ENCODE assay signal across 11 mouse cellular contexts in genomic region chr5:38388420-38388823, GRCm38 (mm10).
DNase-seq lines count a peak whose midpoint lies in the region; ATAC-seq and TF ChIP-seq lines count a peak whose summit lies in the region.
"Had no signal": no experiment of that assay in that cellular context is flagged by ENCODE, and none has a peak within 500 bp of the region (broad histone marks: within the 10 kb centered on the region; RNA-seq: fewer than 3 reads in every experiment).

No protein-coding gene starts in this region.

- peak overlapping the region; percentile 61; the same call in 1 of the 2 replicates for H3K27ac ChIP-seq in midbrain, embryonic 10.5 days (replicated peaks)
- no peak overlapping the region; the same call in 1 of the 2 replicates for H3K27ac ChIP-seq in midbrain, embryonic 15.5 days
- no peak overlapping the region for H3K27ac ChIP-seq in forebrain, postnatal 0 days (ENCODE audit: low read depth, low read length)
- H3K27ac ChIP-seq in neural tube, embryonic 14.5 days (ENCODE audit: low read depth, low read length): no peak overlapping the region
- H3K27ac ChIP-seq: embryonic facial prominence, embryonic 12.5 days; heart, adult 2 months had no signal

- no peak for TF ChIP-seq CTCF in forebrain, postnatal 0 days (IDR thresholded peaks at IDR 0.05; ENCODE audit: low read depth)

- H3K4me3 ChIP-seq in midbrain, embryonic 10.5 days: no peak overlapping the region
- no peak overlapping the region for H3K4me3 ChIP-seq in midbrain, embryonic 15.5 days
- H3K4me3 ChIP-seq in forebrain, postnatal 0 days (ENCODE audit: low read depth, low read length): no peak overlapping the region
- H3K4me3 ChIP-seq in neural tube, embryonic 14.5 days (ENCODE audit: low read depth, low read length): no peak overlapping the region
- H3K4me3 ChIP-seq: embryonic facial prominence, embryonic 12.5 days; heart, adult 2 months had no signal

- peaks cover 47% of the 10 kb centered on the region for H3K4me1 ChIP-seq in midbrain, embryonic 10.5 days
- H3K4me1 ChIP-seq in midbrain, embryonic 15.5 days: peaks cover 19% of the 10 kb centered on the region
- peaks cover 14% of the 10 kb centered on the region for H3K4me1 ChIP-seq in forebrain, postnatal 0 days (ENCODE audit: insufficient read depth)
- H3K4me1 ChIP-seq in neural tube, embryonic 14.5 days (ENCODE audit: control insufficient read depth, insufficient read depth, low read length): no peaks in the 10 kb centered on the region

- H3K36me3 ChIP-seq in midbrain, embryonic 10.5 days: no peaks in the 10 kb centered on the region
- no peaks in the 10 kb centered on the region for H3K36me3 ChIP-seq in midbrain, embryonic 15.5 days (replicated peaks)
- no peaks in the 10 kb centered on the region for H3K36me3 ChIP-seq in forebrain, postnatal 0 days (ENCODE audit: insufficient read depth)
- no peaks in the 10 kb centered on the region for H3K36me3 ChIP-seq in neural tube, embryonic 14.5 days (ENCODE audit: control insufficient read depth, insufficient read depth, low read length)
- H3K36me3 ChIP-seq: embryonic facial prominence, embryonic 12.5 days had no signal

- H3K9ac ChIP-seq in midbrain, embryonic 15.5 days: no peak overlapping the region
- H3K9ac ChIP-seq in forebrain, postnatal 0 days: no peak overlapping the region
- no peak overlapping the region for H3K9ac ChIP-seq in neural tube, embryonic 14.5 days (replicated peaks; ENCODE audit: low read depth, low read length)
- H3K9ac ChIP-seq: embryonic facial prominence, embryonic 12.5 days had no signal

- no peak overlapping the region for H3K4me2 ChIP-seq in midbrain, embryonic 15.5 days
- H3K4me2 ChIP-seq in forebrain, postnatal 0 days (ENCODE audit: low read depth): no peak overlapping the region
- no peak overlapping the region for H3K4me2 ChIP-seq in neural tube, embryonic 14.5 days (ENCODE audit: low read depth, low read length)
- H3K4me2 ChIP-seq: embryonic facial prominence, embryonic 12.5 days had no signal

- no peaks in the 10 kb centered on the region for H3K9me3 ChIP-seq in midbrain, embryonic 10.5 days (replicated peaks)
- H3K9me3 ChIP-seq in midbrain, embryonic 15.5 days: no peaks in the 10 kb centered on the region
- no peaks in the 10 kb centered on the region for H3K9me3 ChIP-seq in forebrain, postnatal 0 days (ENCODE audit: low read length)
- no peaks in the 10 kb centered on the region for H3K9me3 ChIP-seq in neural tube, embryonic 14.5 days (ENCODE audit: control insufficient read depth, low read length)
- H3K9me3 ChIP-seq: embryonic facial prominence, embryonic 12.5 days had no signal

- peak; percentile 28 for DNase-seq in midbrain, embryonic 10.5 days (ENCODE audit: low spot score)
- DNase-seq in forebrain, postnatal 0 days: peak; percentile 78
- DNase-seq in layer of hippocampus, postnatal 14 days (ENCODE audit: low spot score in 2 of 2): peak; percentile 74 to 79
- no peak for DNase-seq in adrenal gland, postnatal 4 days (ENCODE audit: low spot score in 2 of 2)
- no peak for DNase-seq in urinary bladder, postnatal 25 days (ENCODE audit: low spot score)
- no peak for DNase-seq in ovary, adult 18-20 months (ENCODE audit: low spot score)
- DNase-seq: heart, adult 2 months; lung, postnatal 4 days had no signal

- ATAC-seq in midbrain, embryonic 15.5 days (replicated peaks): no peak; the same call in 1 of the 2 replicates
- ATAC-seq in forebrain, postnatal 0 days: peak; percentile 47; the same call in 1 of the 2 replicates
- 0 out of 2 replicates have a peak, but pooled peaks have one; percentile 38 for ATAC-seq in neural tube, embryonic 14.5 days (ENCODE audit: low read depth)

- H3K27me3 ChIP-seq in midbrain, embryonic 10.5 days (ENCODE audit: low read depth, poor library complexity, severe bottlenecking): peaks cover 6% of the 10 kb centered on the region; the same call in 1 of the 2 replicates
- H3K27me3 ChIP-seq in midbrain, embryonic 15.5 days (replicated peaks): no peaks in the 10 kb centered on the region; the same call in 1 of the 2 replicates
- H3K27me3 ChIP-seq in forebrain, postnatal 0 days (ENCODE audit: insufficient read depth, low read length): no peaks in the 10 kb centered on the region
- H3K27me3 ChIP-seq in neural tube, embryonic 14.5 days (ENCODE audit: control insufficient read depth, insufficient read depth, low read length): no peaks in the 10 kb centered on the region
- H3K27me3 ChIP-seq: embryonic facial prominence, embryonic 12.5 days had no signal

- 57% methylated on average over 10 of the region's 10 CpGs for WGBS in midbrain, embryonic 10.5 days
- WGBS in midbrain, embryonic 15.5 days: 24% methylated on average over 10 of the region's 10 CpGs
- 12% methylated on average over 10 of the region's 10 CpGs for WGBS in forebrain, postnatal 0 days
- WGBS in neural tube, embryonic 14.5 days: 8% methylated on average over 10 of the region's 10 CpGs

Comparison
In these comparisons a context has a peak if more than half of its experiments do, and no peak if none do; other contexts are left out.
1. DNase-seq: peak in midbrain, embryonic 10.5 days (single experiment), forebrain, postnatal 0 days (single experiment) and layer of hippocampus, postnatal 14 days (2 of 2); none in adrenal gland, postnatal 4 days (0 of 2), urinary bladder, postnatal 25 days (single experiment) and ovary, adult 18-20 months (single experiment).